Mouse (Mus musculus): ENCODE data around the gene Pom121. TPM values are rescaled to one million over a fixed set of nuclear protein-coding genes. Genes with fewer than 3 reads are reported as not detected.

The Pom121 gene
- total RNA-seq, 2 experiments from 2014 or later, result 56.6 to 58.3 TPM

GRCm38 (mm10) chr5:135363540-135363939, 30.8 kb downstream of the Pom121 start:
- peak; percentile 55 for TF ChIP-seq CTCF (IDR thresholded peaks at IDR 0.05)
- Histone ChIP-seq H3K4me3 (no peak overlapping the region), H3K27ac (no peak overlapping the region)
- no peak for DNase-seq (ENCODE audit: extremely low spot score in 1 of 2, low spot score in 2 of 2)
- intact Hi-C loops (cut with DNase I), result loop anchor here (5.0 kb wide), 1 partner anchor 246 kb away; no protein-coding TSS in a partner anchor

GRCm38 (mm10) chr5:135362572-135362971, 31.8 kb downstream of the Pom121 start:
- no peak for TF ChIP-seq CTCF (IDR thresholded peaks at IDR 0.05)
- intact Hi-C loops (cut with DNase I), result loop anchor here (5.0 kb wide), 1 partner anchor 245 kb away; no protein-coding TSS in a partner anchor
- no peak overlapping the region for H3K27ac ChIP-seq
- no peak for DNase-seq (ENCODE audit: extremely low spot score in 1 of 2, low spot score in 2 of 2)
- H3K4me3 ChIP-seq, result no peak overlapping the region

- DNase-seq (ENCODE audit: extremely low spot score in 1 of 2, low spot score in 2 of 2), result no peak
- no peak for TF ChIP-seq CTCF (IDR thresholded peaks at IDR 0.05)
- Histone ChIP-seq H3K27ac (no peak overlapping the region), H3K4me3 (no peak overlapping the region)
- intact Hi-C loops (cut with DNase I), result loop anchor here (5.0 kb wide), 1 partner anchor 242 kb away; no protein-coding TSS in a partner anchor
Measured at GRCm38 (mm10) chr5:135359772-135360171, 34.6 kb downstream of the Pom121 start.

GRCm38 (mm10) chr5:135357556-135357955, 36.8 kb downstream of the Pom121 start:
- no peak overlapping the region for H3K4me3 ChIP-seq
- H3K27ac ChIP-seq, result no peak overlapping the region
- intact Hi-C loops (cut with DNase I), result no loop called here
- no peak for TF ChIP-seq CTCF (IDR thresholded peaks at IDR 0.05)
- peak in 1 of 2 experiments; percentile 39 for DNase-seq (ENCODE audit: extremely low spot score in 1 of 2, low spot score in 2 of 2)

- no peak for TF ChIP-seq CTCF (IDR thresholded peaks at IDR 0.05)
- no peak overlapping the region for H3K27ac ChIP-seq
- intact Hi-C loops (cut with DNase I), result no loop called here
- DNase-seq (ENCODE audit: extremely low spot score in 1 of 2, low spot score in 2 of 2), result no peak
- no peak overlapping the region for H3K4me3 ChIP-seq
Measured at GRCm38 (mm10) chr5:135356090-135356489, 38.3 kb downstream of the Pom121 start.

- Histone ChIP-seq H3K27ac (no peak overlapping the region), H3K4me3 (no peak overlapping the region)
- no peak for DNase-seq (ENCODE audit: extremely low spot score in 1 of 2, low spot score in 2 of 2)
- TF ChIP-seq CTCF (IDR thresholded peaks at IDR 0.05), result peak; percentile 30
- intact Hi-C loops (cut with DNase I), result no loop called here
Measured at GRCm38 (mm10) chr5:135353564-135353963, 40.8 kb downstream of the Pom121 start.

- intact Hi-C loops (cut with DNase I), result no loop called here
- Histone ChIP-seq H3K27ac (no peak within 1 kb of the TSS), H3K4me3 (no peak within 1 kb of the TSS)
- no peak for DNase-seq (ENCODE audit: extremely low spot score in 1 of 2, low spot score in 2 of 2)
- TF ChIP-seq CTCF (IDR thresholded peaks at IDR 0.05), result no peak
Measured at GRCm38 (mm10) chr5:135352995-135353394, 41.4 kb downstream of the Pom121 start, which contains the start of gene Trim50. Gene Trim50, plus strand, starts transcription at chr5:135353295.

GRCm38 (mm10) chr5:135351606-135352005, 42.7 kb downstream of the Pom121 start:
- H3K27ac ChIP-seq, result no peak overlapping the region
- TF ChIP-seq CTCF (IDR thresholded peaks at IDR 0.05), result no peak
- DNase-seq (ENCODE audit: extremely low spot score in 1 of 2, low spot score in 2 of 2), result no peak
- H3K4me3 ChIP-seq, result no peak overlapping the region
- intact Hi-C loops (cut with DNase I), result no loop called here

- Histone ChIP-seq H3K4me3 (no peak within 1 kb of the TSS), H3K27ac (no peak within 1 kb of the TSS)
- DNase-seq (ENCODE audit: extremely low spot score in 1 of 2, low spot score in 2 of 2), result no peak
- intact Hi-C loops (cut with DNase I), result no loop called here
- TF ChIP-seq CTCF (IDR thresholded peaks at IDR 0.05), result no peak
Measured at GRCm38 (mm10) chr5:135349862-135350261, 44.5 kb downstream of the Pom121 start, which contains the start of gene Fkbp6. Gene Fkbp6, minus strand, starts transcription at chr5:135350044.

GRCm38 (mm10) chr5:135347511-135348011, 46.8 kb downstream of the Pom121 start:
- no peak overlapping the region for H3K27ac ChIP-seq
- intact Hi-C loops (cut with DNase I), result no loop called here
- no peak for TF ChIP-seq CTCF (IDR thresholded peaks at IDR 0.05)
- H3K4me3 ChIP-seq, result no peak overlapping the region
- DNase-seq (ENCODE audit: extremely low spot score in 1 of 2, low spot score in 2 of 2), result no peak

GRCm38 (mm10) chr5:135346430-135346829, 47.9 kb downstream of the Pom121 start:
- TF ChIP-seq CTCF (IDR thresholded peaks at IDR 0.05), result peak; percentile 26
- no peak for DNase-seq (ENCODE audit: extremely low spot score in 1 of 2, low spot score in 2 of 2)
- intact Hi-C loops (cut with DNase I), result no loop called here
- Histone ChIP-seq H3K27ac (no peak overlapping the region), H3K4me3 (no peak overlapping the region)

GRCm38 (mm10) chr5:135345989-135346388, 48.4 kb downstream of the Pom121 start:
- no peak for DNase-seq (ENCODE audit: extremely low spot score in 1 of 2, low spot score in 2 of 2)
- Histone ChIP-seq H3K27ac (no peak overlapping the region), H3K4me3 (no peak overlapping the region)
- no peak for TF ChIP-seq CTCF (IDR thresholded peaks at IDR 0.05)
- intact Hi-C loops (cut with DNase I), result no loop called here

- TF ChIP-seq CTCF (IDR thresholded peaks at IDR 0.05), result peak; percentile 11
- DNase-seq (ENCODE audit: extremely low spot score in 1 of 2, low spot score in 2 of 2), result no peak
- intact Hi-C loops (cut with DNase I), result no loop called here
- Histone ChIP-seq H3K4me3 (no peak overlapping the region), H3K27ac (no peak overlapping the region)
Measured at GRCm38 (mm10) chr5:135337575-135337974, 56.8 kb downstream of the Pom121 start.
